Mouse (Mus musculus) layer of hippocampus, adult 11-12 months (tissue): ENCODE measurements around the gene Gli3.

Experiments used
- DNase-seq: peaks from one replicate; pipeline ENCODE4 v3.0.0; 2022; ENCODE audit warnings: low spot score

The Gli3 gene

GRCm38 (mm10) chr13:15722766-15723379 lies 259.8 kb downstream of the Gli3 start:
- no peak for DNase-seq

GRCm38 (mm10) chr13:15724723-15725122 lies 261.7 kb downstream of the Gli3 start:
- DNase-seq: no peak

- peak; percentile 69 for DNase-seq
These were observed 278.7 kb downstream of the Gli3 start for GRCm38 (mm10) chr13:15741771-15742170.

- no peak for DNase-seq
These were observed 279.3 kb downstream of the Gli3 start for GRCm38 (mm10) chr13:15742308-15742707.

- DNase-seq: no peak
These were observed 279.7 kb downstream of the Gli3 start for GRCm38 (mm10) chr13:15742777-15743176.

- DNase-seq: peak; percentile 91
These were observed 296.0 kb downstream of the Gli3 start for GRCm38 (mm10) chr13:15758835-15759632.

GRCm38 (mm10) chr13:15759633-15760441 lies 296.8 kb downstream of the Gli3 start:
- no peak for DNase-seq

- DNase-seq: no peak
These were observed 299.3 kb downstream of the Gli3 start for GRCm38 (mm10) chr13:15762291-15762690.

GRCm38 (mm10) chr13:15762901-15763417 lies 299.9 kb downstream of the Gli3 start:
- peak; percentile 55 for DNase-seq

GRCm38 (mm10) chr13:15777624-15778023 lies 314.6 kb downstream of the Gli3 start:
- DNase-seq: no peak
